Mouse (Mus musculus): Measurements from ENCODE around the gene Irx4.

Gene Irx4

DNA sequence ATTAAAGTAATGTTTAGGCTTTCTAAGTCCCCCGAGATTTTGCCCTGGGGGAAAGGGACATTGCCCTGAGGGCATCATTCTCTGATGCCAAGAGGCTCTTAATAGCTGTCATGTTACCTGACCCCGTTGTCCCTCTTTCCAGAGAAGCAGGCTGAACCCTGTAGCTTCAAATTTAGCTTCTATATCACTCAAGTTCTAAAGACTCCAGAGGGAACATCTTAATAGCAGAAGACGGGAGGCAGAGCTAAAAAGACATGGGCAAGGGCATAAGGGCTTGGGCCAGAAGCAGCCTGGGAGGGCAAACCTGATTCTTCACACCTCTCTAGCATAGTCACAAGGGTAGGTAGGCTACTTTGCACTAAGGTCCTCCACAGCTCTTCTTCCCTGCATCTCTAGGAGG, 9.6 kb downstream of the Irx4 start:
- no peak for DNase-seq (ENCODE audit: low spot score in 2 of 2)

DNA sequence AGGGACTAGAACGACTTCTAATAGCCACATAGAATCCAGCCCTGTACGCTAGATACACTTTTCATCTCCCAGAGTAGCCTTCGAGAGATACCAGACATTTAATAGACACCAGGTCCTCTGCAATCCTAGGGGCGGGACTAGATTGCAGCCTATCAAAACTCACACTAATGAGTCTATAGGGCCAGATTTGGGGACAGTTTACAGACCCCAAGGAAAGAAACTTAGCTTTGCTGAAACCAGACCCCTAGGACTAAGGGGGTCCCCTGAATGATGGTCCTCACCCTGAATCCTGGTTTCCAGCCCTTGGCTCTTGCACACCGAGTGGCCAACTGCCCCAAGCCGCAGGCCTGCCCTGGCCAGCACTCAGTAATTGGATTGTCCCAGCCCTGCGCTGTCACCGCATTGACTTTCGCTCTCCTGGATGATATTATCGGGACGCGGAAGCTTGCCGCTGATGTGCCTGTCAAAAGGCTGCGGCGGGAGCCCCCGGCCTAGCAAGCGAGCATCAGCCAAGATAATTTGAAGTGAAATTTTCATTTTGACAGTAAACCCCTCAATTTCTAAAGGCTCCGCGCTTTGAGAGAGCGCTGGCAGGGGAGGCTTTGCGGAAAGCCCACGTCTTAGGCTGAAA, 10.3 kb downstream of the Irx4 start:
- no peak for DNase-seq (ENCODE audit: low spot score in 2 of 2)

DNA sequence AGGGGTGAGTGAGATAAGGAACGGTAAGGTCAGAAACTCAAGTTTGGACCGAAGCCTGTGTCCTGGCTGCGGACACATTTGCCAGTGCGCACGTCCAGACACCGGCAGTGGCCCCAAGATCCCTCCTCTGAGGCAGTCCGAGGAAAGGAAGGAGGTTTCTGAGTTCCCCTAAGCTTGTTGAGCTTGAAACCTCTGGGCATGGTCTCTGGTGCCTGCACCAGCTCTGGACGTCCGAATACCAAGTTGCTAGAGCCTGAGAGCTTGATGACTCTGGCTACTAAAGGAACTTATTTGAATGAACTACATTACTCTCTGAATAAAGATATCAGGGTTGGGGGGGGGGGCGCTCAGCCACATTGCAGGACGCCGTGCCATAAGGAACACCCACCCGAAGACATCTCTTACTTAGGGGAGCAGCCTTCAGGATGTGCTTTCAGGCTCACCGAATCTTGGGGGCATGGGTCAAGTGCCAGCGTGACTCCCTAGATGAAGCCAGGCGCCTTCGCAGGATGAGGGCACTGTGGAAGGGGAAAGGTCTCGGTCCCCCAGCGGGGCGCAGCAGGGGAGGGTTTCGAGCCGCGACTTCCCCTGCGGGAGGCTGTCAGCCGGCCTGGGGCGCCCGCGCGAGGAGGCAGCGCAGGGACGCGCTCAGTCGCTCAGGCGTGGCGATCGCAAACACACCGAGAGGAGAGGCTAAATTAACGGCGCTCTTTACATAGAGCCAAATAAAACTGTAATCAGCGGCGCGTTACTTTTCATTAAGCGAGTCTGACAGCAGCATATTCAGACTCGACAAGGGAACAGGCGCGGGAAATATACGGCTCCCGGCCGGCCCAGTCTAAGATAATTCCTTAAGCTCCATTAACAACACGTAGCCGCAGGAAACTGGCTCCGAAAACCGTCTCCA, 11.3 kb downstream of the Irx4 start:
- no peak for DNase-seq (ENCODE audit: low spot score in 2 of 2)

DNA sequence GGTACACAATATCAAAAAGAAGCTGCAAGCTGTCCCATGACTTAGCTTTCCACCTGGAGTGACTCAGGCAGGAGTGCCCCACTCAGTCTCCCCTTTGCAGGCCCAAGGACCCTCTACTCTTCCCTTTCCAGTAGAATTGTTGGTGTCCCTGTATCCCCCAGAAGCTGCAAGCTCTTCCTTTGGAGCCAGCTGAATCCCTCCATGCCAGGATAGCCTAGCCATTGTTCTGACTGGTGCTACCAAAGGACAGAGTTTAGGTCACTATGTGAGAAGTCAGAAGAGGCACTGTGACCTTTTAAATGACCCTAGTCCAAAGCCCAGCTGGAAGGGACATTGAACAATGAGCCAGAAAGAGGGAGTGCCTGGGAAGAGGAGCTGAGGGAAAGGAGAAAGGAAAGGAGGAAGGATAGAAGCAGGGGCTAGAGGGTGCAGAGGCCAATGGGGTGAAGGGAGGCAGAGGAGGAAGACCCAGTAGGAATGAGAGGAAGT, 12.6 kb downstream of the Irx4 start:
- no peak for DNase-seq (ENCODE audit: low spot score in 2 of 2)

DNA sequence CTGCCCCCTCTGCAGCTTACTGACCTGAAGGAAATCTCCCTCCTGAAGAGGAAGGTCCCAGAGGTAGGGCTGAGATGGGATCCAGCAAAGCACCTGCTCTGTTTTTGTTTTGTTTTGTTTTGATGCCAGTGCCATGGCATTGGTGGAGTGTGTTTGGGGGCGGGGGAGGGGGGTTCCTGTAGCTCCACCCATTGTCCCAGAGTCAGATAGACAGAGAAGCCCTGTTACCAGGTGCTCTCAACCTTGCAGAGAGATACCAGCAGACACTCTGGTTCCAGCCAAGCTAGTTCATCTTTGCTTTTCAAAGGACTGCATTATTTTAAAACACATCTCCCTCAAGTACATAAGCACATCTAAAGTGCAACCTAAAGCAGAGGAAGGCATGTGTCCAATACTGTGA, 13.3 kb downstream of the Irx4 start:
- DNase-seq (ENCODE audit: low spot score in 2 of 2): no peak

DNA sequence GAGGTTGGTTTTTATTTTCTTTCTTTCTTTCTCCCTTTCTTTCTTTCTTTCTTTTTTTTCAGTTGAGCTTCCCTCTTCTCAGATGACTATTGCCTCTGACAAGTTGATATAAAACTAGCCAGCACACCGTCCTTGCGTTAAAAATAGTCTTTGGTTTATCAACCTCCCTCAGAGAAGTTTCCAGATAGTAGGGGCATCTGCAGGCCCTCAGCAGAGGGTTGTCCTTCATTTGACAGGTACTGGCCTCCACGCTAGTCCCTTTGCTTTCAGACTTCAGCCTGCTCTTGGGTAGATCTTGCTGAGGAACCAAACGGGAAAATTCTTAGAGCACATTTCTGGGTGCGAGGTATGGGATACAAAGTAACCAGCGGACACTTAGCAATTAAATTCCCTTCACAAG, 17.1 kb downstream of the Irx4 start:
- no peak for DNase-seq (ENCODE audit: low spot score in 2 of 2)

DNA sequence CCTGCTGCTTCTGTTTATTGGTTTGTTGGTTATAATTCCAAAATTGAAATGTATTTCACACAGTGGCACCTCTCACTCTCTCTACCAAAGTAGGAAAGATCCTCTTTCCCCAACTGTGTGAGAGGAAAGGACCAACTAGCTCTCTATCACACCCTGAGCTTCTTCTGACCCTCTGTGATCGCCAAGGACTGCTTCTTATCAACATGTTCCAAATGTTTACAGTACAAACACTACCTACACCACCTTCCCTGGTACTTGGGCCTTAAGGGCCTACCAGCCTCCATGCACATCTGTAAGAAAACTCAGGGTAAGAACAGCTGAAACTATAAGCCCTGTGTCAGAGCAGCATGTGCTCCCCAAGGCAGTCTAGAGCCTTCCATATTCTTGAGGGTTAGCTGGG, 17.5 kb downstream of the Irx4 start:
- DNase-seq (ENCODE audit: low spot score in 2 of 2): no peak

DNA sequence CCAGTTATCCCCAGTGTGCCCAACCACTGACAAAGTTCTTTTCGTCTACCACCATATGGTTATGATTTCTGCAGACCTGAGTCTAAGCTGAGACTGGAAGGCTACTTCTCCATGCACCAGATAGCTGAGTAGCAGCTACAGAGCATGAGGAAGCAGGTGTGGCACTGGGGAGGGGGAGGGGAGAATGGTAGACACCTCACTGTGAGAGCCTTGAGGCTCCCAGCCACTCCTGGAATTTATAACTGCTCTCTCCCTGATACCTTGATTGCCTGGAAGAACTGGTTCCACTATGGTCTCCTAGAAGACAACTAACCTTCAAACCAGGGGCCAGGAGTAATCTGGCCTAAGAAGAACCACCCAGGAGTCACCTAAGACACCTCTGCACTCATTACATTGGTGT, 18.9 kb downstream of the Irx4 start:
- DNase-seq (ENCODE audit: low spot score in 2 of 2): no peak

DNA sequence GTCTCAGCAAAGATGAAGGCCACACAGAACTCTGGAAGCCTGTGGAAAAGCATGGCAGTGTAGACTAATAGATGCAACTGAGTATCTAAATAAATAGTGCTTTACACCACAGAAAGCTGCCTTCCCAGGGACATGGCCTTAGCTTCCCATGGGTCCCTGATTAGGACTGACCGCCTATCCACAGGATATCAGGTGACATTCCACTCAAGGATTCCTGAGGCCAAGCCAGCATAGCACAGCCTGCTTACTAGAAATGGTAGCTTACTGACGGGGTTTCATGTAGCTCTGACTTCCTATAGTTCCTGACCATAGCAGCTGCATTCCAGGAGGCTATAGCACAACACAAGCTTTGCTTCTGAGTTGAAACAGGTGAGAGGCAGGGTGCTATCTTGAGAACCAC, 22.1 kb downstream of the Irx4 start:
- DNase-seq (ENCODE audit: low spot score in 2 of 2): no peak

DNA sequence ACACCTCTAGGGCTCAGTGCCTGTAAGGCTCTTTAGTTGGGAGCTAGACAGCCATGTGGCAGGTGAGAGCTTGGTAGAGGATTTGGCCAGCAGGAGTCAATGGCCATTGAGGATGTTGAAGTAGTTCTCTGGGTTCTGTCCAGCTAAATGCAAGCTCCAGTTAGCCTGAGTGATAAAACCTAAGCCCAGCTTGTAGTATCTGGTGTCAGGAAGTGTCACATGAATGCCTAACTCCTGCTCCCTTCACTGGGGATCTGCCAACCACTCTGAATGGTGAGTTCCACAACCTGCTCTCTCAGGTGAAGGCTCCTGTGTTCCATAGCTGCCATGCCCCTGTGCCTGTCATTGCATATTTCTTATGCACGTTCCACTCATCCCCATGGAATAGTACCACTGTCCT, 23.3 kb downstream of the Irx4 start:
- no peak for DNase-seq (ENCODE audit: low spot score in 2 of 2)

DNA sequence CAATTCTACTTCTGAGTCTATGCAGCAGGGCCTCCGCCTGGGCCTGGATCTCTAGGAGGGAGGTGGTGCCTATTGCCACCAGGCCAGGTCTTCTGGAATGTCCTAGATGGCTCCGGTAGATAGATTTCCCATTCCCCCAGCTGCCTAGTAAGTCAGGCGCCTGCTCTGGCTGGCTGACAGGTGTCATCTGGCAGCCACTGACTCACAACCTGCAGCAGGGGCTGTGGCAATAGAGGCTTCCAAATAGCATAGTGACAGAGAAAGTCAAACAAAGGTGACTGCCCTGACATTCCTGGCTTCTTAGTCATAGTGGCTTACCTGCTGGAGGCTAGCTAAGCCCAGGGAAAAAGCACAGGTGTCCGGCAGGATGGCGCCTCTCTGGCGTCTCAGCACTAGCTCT, 29.9 kb downstream of the Irx4 start:
- no peak for DNase-seq (ENCODE audit: low spot score in 2 of 2)

DNA sequence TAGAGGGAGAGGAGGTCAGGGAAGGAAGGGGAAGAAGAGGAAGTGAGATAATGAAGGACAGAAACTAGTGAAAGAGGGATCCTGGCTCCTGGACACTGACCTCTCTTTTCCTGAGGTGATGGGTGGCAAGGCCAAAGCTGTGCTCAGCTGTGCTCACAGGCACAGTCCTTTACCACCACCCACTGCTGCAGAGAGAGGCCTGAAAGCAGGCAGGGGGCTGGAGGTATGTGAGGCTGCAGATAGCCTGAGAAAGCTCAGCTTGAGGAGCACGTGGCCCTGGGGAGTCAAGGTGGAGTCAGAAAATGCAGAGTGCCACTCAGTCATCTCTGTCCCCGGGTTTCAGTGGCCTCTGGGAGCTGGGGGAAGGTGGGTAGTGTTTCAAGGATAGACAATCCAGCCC, 30.8 kb downstream of the Irx4 start:
- DNase-seq (ENCODE audit: low spot score in 2 of 2): no peak

DNA sequence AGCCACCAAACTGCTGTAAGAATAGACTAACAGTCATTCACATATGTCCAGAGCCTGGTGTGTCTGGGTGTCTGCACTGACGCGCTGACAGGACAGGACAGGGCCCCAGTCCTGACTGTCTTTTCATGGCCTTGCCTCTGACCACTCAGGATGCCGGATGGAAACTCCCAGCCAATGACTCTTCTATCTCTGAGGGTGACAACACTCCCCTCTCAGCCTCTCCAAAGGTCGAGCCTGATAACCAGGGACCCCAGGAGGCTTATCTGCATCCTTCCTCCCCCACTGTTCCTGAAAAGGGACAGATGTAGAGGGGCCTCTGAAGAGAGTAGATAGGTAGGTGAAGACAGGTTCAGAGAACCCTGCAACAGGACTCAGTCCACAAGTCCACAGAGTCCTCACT, 38.4 kb downstream of the Irx4 start:
- no peak for DNase-seq (ENCODE audit: low spot score in 2 of 2)

DNA sequence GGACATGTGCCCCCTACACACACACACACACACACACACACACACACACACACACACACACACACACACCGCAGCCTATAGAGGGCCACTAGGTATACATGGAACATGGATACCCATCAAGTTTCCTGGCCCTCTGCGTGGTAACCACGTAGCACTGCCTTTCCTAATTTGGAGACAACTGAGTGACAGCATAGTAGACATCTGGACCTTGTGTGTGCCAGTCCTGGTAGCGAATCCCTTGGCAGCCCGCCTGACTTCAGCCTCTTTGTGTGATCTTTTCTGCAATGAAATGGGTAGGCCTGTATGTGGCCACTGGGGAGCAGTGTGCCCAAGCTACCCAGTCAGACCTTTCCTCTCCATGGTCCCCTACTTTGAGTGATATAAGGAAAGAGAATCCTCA, 39.0 kb downstream of the Irx4 start:
- DNase-seq (ENCODE audit: low spot score in 2 of 2): no peak

DNA sequence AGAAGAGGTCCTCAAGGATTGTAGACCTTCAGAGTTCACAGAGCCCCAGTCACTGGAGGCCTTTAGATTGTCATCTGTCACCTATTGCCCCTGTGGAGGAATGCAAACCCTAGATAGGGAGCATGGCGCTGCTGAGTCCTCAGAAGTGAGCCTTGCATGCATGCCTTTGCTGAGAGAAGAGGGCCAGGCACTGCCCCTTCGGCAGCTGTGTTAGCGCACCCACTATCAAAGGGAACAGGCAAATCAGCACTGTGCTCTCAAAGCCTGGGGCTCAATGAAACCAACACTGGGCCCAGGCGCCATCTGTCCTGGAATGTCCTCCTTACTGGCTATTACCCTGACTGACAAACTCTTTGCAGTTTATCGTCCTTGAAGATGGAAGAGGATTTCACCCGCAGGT, 44.5 kb downstream of the Irx4 start:
- no peak for DNase-seq (ENCODE audit: low spot score in 2 of 2)

DNA sequence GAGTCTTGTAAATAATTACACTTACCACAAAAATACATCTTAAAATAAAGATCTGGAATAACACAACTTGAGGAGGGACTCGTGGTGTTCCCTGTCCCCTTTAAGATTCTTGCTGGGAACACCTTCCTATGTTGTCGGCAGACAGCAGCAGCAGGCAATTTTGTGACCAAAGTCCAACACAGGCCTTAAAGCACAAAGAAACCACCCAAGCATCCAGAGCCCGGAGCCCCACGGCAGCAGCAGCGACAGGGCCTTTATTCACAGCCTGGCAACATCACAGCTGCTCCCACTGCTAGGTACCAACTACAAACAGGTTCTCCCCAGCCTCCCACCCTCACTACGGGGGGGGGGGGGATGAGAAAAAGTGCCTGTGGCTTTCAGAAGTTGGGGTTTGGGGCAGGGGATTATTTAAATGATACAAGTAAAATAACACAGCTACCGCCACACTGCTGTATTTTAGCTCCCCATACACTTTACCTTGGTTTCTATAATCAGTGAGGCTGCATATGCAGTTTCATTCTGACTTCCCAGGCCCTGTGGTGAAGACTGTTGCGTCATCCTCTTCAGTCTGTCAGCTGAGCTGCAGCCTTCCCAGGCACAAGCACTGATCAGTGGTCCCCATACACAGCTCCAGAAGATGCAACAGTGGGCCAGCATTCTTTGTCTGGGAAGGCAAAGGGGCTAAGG, 45.3 kb downstream of the Irx4 start:
- DNase-seq (ENCODE audit: low spot score in 2 of 2): no peak

DNA sequence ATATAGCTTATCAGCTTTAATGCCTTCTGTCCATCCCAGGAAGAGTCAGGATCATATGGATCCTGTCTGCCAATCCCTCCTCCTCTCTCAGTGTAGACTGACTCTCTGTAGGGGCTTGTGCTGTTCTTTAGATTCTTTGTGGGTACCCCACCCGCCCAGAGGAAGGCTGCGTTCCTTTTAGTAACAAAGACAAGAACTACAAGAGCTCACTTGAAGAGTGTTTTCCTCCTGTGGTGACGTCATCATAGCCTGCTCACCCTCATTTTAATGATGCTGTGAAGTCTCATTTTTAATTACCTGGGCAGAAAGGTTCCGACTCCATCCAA, 45.8 kb downstream of the Irx4 start:
- DNase-seq (ENCODE audit: low spot score in 2 of 2): no peak

DNA sequence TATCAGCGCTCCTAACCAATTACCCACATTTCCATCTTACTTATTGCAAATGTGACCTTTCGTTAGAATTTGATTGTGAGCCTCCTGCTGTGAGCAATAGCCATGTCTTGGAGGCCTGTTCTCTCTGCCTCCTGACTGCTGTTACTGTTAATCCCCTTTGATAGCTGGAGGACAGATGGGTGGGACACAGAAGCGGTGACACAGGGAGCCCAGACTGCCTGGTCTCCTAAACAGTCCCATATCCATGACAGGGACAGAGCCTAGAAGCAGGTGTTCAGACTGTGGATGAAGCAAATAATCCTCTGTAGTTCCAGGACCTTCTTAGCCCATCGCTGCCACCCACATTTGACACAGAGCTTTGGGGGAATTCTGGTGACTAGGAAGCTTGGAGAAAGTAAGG, 46.2 kb downstream of the Irx4 start:
- no peak for DNase-seq (ENCODE audit: low spot score in 2 of 2)

DNA sequence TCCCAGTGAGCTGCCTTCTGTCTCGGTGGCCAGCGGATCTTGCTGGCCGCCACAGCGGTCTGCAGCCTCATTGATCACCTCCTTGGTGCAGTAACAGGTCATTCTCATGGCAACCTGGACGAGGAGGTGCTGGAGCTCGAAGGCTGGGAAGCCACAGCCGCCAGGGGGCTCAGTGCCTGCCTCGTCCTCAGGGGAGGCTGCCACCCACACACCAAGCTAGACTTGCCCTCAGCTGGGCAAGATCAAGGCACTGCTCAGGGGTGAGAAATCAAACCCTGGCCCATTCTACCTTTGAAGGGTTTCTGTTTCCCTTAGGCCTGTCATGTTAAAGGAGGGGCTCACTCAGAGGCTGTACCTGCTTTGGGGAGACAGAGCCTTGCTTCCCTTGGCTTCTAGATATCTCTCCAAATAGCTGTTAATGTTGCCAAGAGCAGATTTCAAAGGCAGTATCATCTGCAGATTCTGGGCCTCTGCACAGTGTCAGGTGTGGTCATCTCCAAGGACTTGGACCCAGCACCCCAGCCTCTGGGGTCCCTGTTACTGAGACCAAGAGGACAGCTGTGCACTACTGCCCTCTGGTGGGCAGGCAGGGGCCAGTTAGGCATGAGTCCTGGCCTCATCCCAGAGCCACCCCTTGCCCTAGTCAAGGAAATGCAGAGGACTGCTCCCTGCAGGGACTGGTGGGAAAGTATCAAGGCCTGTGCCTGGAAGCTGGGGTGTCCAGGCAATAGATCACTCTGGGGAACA, 50.1 kb downstream of the Irx4 start:
- DNase-seq (ENCODE audit: low spot score in 2 of 2): no peak
